Mouse (Mus musculus) heart, postnatal 36 days (tissue): ENCODE measurements around the gene 4933434E20Rik. TPM values are rescaled to one million over a fixed set of nuclear protein-coding genes. Genes with fewer than 3 reads are reported as not detected.

Experiments
- DNase-seq, 2 experiments: peaks; one replicate each; pipeline ENCODE4 v3.0.0; 2021 to 2022
- intact Hi-C: fragments of 180-260 bp; cut with DNase I; formaldehyde crosslinking; loops from one replicate; pipeline ENCODE4 v1.15.1; 2025
- total RNA-seq, 2 experiments: library from RNA; stranded (reverse); gene quantifications; 2 replicates each; pipeline ENCODE4 v1.2.3; 2021

Gene 4933434E20Rik
- total RNA-seq, 2 experiments from 2014 or later: 84.0 to 87.6 TPM

DNA sequence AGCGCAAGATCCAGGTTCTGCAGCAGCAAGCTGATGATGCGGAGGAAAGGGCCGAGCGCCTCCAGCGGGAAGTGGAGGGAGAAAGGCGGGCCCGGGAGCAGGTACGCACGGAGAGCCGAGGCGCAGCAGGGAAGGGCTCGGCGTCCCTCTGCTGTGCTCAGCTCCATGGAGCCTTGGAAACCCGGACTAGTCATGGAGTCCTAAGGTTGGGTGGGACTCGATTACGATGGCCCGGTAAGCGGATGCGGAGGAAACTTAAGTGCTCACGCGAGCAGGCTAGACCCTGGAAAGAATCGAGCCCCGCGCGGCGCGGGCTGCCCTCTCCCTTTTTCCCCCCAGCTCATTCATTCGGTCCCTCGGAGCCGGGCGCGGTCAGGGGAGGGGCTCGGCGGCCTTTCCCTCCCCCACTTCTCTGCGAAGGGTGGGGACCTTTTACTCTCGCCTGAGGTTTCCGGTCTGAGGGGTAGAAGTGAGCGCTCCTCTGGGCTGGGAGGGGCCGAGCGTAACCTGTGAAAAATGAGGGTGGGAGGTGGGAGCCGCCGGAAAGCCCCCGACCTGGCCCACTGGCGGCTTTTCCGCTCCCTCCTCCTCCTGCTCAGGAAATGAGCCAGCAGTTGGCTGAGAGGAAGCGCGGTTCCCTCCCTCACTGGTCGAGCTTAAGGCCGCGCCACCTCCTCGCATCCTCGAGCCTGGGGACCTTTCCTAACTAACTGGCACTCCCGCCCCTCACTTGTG, 28.5 kb downstream of the 4933434E20Rik start:
- intact Hi-C loops: loop anchor here (2.0 kb wide), 1 partner anchor 133 kb away; the partner anchor contains the start of genes Rab13 and Rps27
- peak; percentile 69 to 74 for DNase-seq

DNA sequence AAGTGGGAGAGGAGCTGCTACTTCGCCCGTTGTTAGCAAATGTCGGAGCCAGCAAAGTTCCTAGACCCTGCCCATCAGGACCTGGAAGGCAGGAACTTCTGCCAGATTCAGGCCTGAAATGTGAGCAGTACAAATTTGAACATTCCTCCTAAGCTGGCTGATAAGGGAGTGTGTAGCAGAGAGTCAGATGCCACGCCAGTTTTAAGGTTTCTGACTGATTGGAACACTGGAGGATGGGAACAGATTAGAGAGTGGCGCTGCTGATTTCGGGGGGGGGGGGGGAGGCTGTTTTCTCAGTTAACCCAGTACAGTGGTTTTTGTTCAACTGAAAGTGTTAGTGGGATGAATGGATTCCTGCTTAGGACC, 29.0 kb downstream of the 4933434E20Rik start:
- intact Hi-C loops: loop anchor here (2.0 kb wide), 1 partner anchor 132 kb away; the partner anchor contains the start of genes Rab13 and Rps27
- no peak for DNase-seq

DNA sequence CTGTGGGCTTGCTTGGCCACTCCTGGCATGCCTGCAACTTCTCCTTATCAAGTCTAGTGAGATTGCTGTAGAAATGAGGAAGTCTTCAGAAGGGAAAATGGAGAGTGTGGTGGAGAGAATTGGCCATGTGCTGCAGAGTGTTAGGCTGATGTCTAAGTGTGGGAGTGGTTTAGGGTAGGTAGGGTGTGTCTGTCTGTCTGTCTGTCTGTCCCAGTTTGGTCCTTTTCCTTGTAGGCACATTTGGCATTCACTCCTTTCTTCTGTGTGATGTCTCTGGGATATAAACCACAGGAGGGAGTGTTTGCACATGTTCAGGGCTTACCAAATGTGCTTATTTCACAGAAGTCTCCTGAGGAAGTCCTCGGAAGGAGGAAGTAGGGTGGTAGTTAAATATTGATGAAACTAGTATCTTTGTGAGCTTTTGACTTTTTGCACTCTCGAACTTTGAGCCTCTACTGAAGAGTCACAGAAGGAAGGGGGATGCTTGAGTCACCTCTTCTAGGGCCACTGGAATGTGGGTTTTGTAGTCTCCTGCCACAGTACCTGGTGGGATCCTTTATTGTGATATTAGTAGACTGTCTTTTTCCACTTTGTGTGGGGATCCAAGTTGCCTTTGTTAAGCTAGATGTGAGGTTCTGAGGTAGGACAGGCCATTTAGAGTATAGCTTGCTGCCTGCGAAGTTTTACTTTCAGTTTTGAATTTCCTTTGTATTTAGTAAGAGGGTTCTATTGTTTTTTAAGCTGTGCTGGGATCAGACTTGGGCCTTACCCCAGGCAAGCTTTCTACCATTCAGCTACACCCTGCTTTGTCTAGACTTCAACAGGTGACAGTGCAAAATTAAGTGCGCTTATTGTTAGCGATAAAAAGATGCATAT, 30.2 kb downstream of the 4933434E20Rik start:
- intact Hi-C loops: loop anchor here (2.0 kb wide), 1 partner anchor 131 kb away; the partner anchor contains the start of genes Rab13 and Rps27
- DNase-seq: peak in 1 of 2 experiments; percentile 30

DNA sequence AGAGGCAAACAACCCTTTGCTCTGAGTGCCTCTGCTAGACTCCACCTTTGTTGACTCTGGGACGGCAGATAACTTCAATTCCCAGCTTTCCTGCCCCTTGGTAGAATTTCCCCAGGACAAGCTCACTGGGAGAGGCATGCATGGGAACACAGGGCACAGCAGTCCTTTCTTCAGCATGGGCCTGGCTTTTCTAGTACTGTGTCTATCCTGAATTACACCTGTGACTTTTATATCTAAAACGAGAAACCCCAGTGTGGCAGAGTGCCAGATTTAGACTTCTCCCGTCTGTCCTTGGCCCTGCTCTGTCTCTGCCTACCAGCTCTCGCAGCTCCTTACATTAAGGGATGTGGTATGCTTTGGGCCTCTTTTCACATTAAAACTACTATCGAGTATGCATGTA, 31.6 kb downstream of the 4933434E20Rik start:
- intact Hi-C loops: no loop called here
- DNase-seq: no peak

DNA sequence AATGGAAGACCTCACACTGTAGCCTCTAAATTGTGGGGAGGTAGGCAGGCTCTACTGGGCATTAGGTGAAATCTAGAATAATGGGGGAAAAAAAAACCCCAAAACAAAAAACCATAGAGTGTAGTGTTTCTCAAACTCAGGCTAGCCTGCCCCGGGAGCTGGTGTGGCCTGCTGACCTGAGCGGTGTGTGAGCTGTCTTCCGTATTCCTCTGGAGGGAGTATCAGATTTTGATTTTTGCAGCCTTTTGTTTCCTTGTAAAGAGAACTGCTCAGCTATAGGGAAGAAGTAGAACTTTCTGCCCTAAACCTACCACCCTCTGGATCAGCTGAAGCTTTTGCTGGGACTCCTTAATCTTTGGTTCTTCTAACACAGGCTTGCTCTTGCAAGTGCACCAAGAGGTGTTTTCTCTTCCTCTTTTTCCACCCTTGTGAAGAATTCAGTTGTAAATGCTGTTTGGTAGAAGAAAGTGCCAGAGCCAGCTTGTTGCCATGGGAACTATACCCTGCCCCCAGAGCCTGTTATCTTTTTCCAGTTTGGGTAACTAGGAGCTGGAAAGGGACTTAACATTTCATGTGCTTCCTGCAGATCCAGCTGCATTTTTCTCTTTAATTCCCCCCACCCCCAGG, 32.4 kb downstream of the 4933434E20Rik start:
- intact Hi-C loops: no loop called here
- DNase-seq: no peak

DNA sequence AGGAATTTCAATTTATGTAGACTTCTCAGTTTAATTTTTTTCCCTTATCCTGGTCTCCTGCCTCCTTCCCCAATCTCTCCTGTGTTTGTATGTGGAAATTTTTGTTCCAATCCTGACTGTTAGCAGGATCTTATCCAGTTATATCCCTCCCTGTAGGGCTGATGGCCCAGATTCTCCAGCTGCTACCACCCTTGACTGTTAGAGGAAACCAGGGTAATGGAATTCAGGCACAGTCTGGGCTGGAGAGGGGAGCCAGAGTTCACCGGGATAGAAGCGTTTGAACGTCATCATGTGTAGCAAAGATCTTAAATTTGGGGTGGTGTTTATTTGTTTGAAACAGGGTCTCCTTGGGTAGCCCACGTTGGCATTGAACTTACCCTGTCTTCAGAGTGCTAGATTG, 33.4 kb downstream of the 4933434E20Rik start:
- intact Hi-C loops: no loop called here
- DNase-seq: no peak

DNA sequence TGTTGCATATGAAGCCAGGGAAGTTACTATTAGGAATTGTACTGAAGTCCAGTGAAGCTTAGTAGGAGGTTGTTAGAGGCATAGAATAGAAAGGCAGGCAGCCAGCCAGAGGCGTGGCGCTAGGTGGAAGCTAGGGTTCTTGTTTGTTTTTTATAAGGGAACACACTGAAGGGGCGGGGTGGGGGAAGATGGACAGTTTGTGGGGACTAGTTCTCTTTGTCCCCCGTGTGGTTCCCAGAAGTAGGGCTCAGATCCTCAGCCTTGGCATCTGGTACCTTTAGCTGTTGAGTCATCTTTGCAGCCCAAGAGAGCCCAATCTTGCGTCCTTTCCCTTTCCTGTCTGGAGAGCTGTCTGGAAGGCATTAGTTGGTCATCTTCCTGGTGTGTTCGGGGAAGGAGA, 33.8 kb downstream of the 4933434E20Rik start:
- peak; percentile 25 to 31 for DNase-seq
- intact Hi-C loops: no loop called here

DNA sequence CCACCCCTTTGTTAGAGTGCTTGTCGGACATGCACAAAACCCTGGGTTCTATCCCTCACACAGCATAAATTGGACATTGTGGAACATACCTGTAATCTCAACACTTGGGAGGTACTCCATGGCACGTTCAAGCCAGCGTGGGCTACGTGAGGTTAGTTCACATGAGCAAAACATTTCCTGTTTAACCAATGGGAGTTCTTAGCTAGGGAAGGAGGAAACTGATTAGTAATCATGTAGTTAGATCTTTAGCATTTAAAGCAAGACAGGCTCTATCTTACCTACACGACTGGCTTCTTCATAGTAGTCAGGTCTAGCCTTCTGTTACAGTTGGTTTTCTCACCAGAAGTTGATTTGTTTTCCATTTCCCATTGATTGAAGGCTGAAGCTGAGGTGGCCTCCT, 34.6 kb downstream of the 4933434E20Rik start:
- intact Hi-C loops: no loop called here
- DNase-seq: no peak

DNA sequence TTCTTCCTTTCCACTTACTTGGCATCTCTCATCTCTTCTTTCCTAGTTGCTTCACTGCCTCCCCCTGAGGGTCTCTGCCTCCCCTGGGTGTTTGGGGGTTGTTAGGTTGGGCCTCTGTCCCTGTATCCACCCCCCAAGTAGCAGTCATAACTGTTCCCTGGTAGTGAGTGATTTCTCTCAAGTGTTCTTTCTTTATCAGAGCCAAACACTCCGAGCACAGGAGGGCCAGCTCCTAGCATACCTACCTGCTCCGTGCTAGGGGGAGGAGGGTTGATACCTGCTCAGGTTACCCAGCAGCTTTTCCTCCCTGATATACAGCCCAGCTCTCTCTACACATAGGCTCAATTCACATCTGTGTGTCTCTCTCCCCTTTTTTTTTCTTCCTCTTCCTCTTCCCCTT, 37.2 kb downstream of the 4933434E20Rik start:
- intact Hi-C loops: no loop called here
- no peak for DNase-seq

DNA sequence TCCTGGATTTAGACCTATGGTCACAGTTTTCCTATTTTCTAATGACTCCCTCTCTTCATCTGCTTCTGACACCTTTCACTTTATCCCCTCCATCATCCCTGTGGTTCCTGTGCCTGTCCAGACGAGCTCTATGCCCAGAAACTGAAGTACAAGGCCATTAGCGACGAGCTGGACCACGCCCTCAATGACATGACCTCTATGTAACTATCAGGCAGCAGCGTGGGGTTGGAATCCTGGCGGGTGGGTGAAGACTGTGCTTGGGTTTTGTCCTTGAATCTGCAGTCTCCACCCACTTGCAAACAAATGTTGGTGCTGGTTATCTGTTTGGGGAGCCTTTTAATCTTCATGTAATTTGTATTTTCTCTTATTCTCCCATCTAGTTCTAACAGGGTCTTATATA, 39.5 kb downstream of the 4933434E20Rik start:
- intact Hi-C loops: no loop called here
- no peak for DNase-seq

DNA sequence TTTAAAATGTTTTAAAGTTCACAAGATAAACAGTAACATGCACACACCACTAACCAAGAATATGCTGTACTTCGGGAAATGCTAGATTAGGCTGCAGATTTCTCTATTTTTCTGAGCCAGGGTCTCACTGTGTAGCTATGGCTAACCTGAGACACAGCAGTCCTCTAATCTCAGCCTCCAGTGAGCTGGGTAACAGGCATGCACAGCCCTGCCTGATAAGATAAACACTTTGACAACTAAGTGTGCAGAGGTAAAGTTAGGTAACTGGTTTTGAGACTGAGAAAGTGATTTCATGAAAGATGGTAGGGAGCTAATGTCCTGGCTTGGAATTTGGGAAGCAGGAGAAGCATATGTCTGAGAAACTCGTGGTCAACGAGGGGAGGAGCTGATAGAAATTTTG, 43.0 kb downstream of the 4933434E20Rik start:
- intact Hi-C loops: no loop called here
- DNase-seq: no peak

DNA sequence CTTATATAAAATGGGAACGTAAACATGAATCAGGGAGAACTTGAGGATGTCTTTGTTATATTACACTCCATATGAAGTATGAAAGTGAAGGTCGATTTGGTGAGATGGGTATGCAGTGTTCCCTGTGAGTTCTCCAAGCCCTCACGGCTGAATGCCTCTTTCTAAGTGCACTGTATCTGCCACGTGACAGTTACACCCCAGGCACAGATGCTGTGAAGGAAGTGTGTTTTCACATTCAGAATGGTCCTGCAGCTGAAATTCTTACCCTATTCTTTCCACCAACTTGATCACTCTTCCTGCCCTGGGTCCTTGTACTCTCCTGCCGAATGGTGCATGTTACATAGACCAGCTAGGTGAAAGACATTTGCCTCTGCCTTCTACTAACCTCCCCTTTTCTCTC, 46.5 kb downstream of the 4933434E20Rik start:
- no peak for DNase-seq
- intact Hi-C loops: no loop called here

DNA sequence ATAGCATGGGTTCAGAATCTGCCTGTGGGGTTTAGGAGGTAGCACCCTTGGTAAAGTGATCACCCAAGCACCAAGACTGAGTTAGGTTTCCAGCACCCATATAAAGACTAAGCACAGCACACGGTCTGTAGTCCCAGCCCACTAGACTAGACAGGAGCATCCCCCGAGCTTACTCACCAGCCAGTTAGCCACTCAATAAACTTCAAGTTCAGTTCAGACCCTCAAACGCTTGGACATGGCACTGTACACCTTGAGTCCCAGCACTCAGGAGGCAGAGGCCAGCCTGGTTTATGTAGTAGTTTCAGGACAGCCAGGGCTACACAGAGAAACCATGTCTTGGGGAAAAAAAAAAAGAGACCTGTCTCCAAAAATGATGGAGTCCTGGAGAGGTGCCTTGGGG, 49.6 kb downstream of the 4933434E20Rik start:
- no peak for DNase-seq
- intact Hi-C loops: no loop called here

DNA sequence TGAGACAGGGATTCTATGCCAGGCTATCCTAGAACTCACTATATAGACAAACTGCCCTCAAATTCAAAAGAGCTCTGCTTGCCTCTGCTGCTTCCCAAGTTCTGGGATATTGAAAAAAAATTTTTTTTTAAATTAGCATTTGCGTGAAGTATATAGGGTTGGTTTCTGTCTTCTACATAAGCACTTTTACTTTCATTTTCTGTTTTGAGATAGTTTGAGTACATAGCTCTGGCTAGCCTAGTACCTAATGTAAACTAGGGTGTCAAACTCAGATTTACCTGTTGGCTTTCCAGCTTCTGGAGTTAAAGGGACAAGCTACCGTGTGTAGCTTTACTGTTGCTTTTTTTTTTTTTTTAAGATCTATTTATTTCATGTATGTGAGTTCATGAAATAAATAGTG, 50.2 kb downstream of the 4933434E20Rik start:
- intact Hi-C loops: no loop called here

DNA sequence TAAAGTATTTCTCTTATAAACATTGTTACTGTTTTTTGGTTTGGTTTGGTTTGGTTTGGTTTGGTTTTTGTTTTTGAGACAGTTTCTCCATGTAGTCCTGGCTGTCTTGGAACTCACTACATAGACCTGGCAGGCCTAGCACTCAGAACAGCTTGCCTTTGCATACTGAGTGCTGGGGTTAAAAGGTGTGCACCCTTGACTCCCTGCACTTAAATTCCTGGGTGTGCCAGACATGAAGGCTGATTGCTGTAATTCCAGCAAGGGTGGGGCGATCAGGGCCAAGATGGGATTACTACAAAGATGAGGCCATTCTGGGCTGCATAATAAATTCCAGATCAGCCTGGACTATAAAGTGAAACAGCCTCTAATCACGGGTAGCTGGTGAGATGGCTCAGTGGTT, 50.8 kb downstream of the 4933434E20Rik start:
- intact Hi-C loops: no loop called here
- no peak for DNase-seq

More for the DNA sequence above, 50.2 kb downstream of the 4933434E20Rik start:
- DNase-seq: no peak

DNA sequence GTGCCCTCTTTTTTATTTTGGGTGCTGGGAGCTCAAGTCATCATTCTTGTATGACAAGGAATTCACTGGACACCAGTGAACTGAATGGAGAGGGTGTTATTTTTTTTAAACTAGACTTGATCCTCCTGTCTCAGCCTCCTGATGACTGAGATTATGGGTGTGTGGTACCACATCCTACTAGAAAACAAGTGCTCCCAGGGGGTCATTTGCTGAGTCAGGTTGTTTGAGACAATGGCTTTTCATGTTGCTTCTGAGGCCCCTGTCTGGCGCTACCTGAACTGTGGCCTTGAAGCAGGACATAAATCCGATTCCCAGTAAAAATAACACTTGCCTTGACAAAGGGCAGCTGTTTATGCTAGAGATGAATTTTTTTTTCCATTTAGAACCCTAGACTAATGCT, 51.7 kb downstream of the 4933434E20Rik start:
- DNase-seq: no peak
- intact Hi-C loops: no loop called here

DNA sequence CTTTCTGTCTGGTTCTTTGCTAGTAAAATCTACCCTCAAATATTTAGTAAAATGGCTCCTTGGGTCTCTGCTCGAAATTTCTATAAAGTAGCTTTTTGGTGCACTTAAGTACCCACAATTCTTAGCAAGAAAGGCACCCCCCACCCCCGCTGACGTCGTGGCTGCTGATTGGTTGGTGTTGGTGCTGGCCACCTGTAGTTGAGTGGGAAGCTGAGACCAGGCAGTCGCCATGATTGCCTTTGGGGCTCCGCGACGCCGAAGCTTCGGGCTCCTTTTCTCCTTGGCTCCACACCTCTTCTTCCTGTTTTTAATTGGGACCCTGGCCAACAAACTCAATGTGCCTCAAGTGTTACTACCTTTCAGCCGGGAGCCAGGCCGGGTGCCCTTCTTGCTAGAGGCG, 52.5 kb downstream of the 4933434E20Rik start, which contains the start of gene Nup210l:
Gene Nup210l (plus strand): TSS at position 195 of the 400 bp plus-strand sequence.
- intact Hi-C loops: no loop called here
- DNase-seq: no peak

DNA sequence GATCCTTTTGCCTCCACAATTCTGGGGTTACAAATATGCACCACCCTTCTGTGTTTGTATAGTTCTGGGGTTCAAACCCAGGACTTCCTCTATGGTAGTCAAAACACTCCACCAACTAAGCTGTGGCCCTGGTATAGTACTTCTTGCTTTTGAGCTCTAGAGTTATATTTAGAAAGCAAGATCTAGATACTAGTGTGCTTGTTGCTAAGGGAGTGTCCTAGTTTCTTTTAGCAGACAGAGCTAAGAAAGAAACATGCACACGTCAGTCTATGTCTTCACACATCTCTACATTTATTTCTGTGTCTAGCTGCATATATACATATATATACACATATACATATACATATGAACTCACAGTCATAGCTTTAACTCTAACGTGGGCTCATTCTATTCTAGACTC, 60.3 kb downstream of the 4933434E20Rik start:
- intact Hi-C loops: no loop called here
- DNase-seq: no peak

DNA sequence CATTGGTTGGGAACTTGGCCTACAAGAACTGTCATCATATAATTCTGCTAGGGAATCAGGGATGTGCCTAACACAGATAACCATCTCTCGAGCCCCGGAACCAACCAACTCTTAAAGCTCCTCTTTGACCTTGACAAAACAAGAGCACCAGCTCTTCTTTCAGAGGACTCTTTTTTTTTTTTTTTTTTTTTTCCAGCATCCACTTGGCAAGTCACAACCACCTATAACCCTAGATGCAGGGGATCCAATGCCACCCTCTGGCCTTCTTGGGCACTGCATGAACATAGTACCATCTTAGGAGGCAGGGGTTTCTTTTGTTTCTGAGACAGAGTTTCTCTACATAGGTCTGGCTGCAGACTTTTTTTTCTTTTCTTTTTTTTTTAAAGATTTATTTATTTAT, 62.9 kb downstream of the 4933434E20Rik start:
- intact Hi-C loops: no loop called here
- DNase-seq: no peak

DNA sequence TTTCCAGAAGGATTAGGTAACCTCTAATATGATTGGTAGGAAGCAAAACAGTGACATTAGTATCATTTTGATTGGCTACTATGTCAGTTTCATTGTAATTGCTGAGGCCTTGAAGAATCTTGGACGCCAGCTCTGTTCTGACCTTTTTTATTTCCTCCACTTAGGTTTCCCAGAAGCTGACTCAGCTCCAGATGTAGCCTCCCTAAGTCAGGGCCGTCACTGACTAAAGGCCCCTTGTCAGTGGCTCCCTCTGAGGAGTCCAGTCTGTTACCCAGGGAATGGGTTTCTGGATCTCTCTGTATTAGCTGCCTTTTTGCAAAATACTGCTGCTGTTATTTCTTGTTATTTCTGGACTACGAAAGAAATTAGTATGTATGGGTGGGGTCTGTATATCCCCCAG, 64.1 kb downstream of the 4933434E20Rik start:
- no peak for DNase-seq
- intact Hi-C loops: no loop called here
